Mouse (Mus musculus) CD4-positive naive resting alpha-beta T cell, adult 76 days (primary cell): Measurements from ENCODE around the gene Frmd8. TPM values are rescaled to one million over a fixed set of nuclear protein-coding genes. Genes with fewer than 3 reads are reported as not detected.

Experiments
- total RNA-seq: library from RNA; stranded (reverse); gene quantifications from one replicate; pipeline ENCODE4 v1.2.4, GENCODE M21; 2023

Frmd8 gene
- total RNA-seq, result 127 TPM

GRCm38 (mm10) chr19:5874969-5875480 lies at the start of gene Frmd8:
Gene Frmd8 (minus strand): TSS chr19:5875274.

DNA sequence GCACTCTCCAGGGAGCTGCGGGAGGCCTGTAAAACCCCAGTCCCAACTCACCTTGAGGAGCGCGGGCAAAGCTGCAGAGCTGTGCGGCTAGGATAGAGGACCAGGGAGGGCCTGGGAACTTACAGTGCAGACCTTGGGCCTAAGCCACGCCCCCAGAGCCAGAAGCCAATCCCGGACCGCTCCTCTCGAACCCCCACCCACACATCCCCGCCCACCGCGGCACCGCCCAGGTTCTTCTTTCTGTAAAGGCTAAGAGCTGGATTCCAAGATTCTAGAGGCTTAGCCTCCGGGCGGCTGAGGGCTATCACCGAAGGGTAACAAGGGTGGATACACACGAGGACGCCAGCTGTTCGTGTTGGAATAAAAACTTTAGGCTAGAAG lies 49.6 kb upstream of the Frmd8 start, which contains the start of gene Cdc42ep2:
Gene Cdc42ep2 (minus strand): TSS at position 104 of the 381 bp plus-strand sequence.

GRCm38 (mm10) chr19:5913007-5913719 lies 38.1 kb upstream of the Frmd8 start, which contains the start of gene Dpf2:
Gene Dpf2 (minus strand): TSS chr19:5913010.

DNA sequence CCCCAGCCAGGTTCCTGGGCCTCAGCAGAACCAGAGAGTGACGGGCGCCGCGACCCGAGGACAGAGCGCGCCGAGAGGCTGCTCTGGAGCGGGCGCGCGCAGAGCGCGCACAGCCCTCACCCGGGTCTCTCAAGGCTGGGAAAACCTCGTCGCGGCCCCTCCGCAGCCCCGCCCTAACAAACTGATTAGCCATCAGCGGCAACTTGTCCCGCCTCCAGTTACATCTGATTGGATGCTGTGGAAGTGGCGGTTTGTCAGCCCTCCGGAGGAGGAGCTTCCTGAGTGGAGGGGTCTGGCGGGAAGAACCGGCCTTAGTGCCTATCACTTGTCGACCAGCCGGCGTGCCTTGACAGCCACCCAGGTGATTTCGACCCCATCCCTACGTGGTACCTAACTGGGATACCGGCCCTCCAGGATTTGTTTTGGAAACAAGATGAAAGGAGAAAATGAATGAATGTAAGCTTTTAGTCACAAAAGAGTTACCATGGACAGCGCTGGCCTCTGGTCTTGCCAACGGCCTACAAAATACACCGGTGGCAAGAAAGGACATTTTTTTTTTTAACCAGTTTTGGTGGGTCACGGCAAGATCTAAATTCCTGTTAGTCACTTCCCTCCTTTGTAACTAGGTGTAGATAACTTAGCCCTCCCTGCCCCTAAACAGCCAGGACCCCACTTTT lies 19.1 kb upstream of the Frmd8 start, which contains the start of gene Tigd3:
Gene Tigd3 (minus strand): TSS at position 148 of the 677 bp plus-strand sequence.

DNA sequence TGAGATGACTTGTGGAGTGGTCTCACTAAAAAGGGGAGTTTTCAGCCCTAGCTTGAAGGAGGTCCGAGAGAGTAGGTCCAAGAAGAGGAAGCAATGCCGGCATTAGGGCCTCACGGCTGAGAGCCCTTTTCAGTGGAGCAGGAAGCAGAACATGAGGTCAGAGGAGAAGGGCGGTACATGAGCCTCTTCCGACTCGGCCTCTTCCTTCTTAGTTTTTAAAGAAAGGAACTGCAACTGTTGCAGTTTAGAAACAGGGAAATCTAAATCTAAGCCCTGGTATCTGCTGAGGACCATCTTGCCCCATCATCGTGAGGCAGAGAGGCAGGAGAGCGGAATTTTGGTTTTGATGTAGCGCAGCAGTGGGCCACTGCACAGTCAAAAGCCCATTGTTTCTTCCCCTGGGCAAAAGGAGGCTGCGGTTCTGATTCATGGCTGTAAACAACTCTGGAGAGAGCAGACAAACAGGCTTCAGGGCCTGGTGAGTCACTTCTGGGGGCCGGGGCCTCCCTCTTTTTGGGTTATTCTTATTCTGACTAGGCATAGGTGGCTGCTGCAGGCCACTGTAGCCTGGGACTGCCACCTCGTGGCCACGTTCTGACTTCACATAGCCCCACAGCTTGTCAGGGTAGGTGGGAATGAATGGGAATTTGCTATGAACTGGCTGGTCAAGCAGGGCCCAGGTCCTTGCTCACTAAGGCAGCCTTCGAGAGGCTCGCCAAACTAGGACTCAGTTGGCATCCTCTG lies 2.7 kb upstream of the Frmd8 start, which contains the start of gene Slc25a45:
Gene Slc25a45 (plus strand): TSS at position 191 of the 744 bp plus-strand sequence.

Other genes starting within 250 kb of the Frmd8 start
- gene Rela, start 237.8 kb downstream of the Frmd8 start, total RNA-seq, result 151 TPM
- 171 TPM for gene Sipa1, start 211.6 kb downstream of the Frmd8 start, total RNA-seq
- 50.6 TPM for gene Map3k11, start 186.5 kb downstream of the Frmd8 start, total RNA-seq
- gene Pcnx3, start 186.4 kb downstream of the Frmd8 start, total RNA-seq, result 181 TPM
- gene Kcnk7, start 170.9 kb downstream of the Frmd8 start, total RNA-seq, result not detected
- gene Ehbp1l1, start 149.0 kb downstream of the Frmd8 start, total RNA-seq, result 30.5 TPM
- 18.5 TPM for gene Fam89b, start 145.6 kb downstream of the Frmd8 start, total RNA-seq
- not detected for gene Ltbp3, start 134.4 kb downstream of the Frmd8 start, total RNA-seq
- gene Scyl1, start 103.9 kb downstream of the Frmd8 start, total RNA-seq, result 74.2 TPM
- gene Slc25a45, start 2.5 kb upstream of the Frmd8 start, total RNA-seq, result 27.0 TPM
- 2.3 TPM for gene Tigd3, start 18.9 kb upstream of the Frmd8 start, total RNA-seq
- gene Dpf2, start 37.7 kb upstream of the Frmd8 start, total RNA-seq, result 116 TPM
- gene Cdc42ep2, start 49.5 kb upstream of the Frmd8 start, total RNA-seq, result 0.59 TPM
- gene Pola2, start 88.9 kb upstream of the Frmd8 start, total RNA-seq, result 53.3 TPM
- not detected for gene Slc22a20, start 110.9 kb upstream of the Frmd8 start, total RNA-seq
- 109 TPM for gene Capn1, start 140.6 kb upstream of the Frmd8 start, total RNA-seq
- gene Syvn1, start 171.3 kb upstream of the Frmd8 start, total RNA-seq, result 59.7 TPM
- gene Mrpl49, start 182.5 kb upstream of the Frmd8 start, total RNA-seq, result 18.5 TPM
- gene Fau, start 182.6 kb upstream of the Frmd8 start, total RNA-seq, result 3,209 TPM
- gene Znhit2, start 185.9 kb upstream of the Frmd8 start, total RNA-seq, result 10.9 TPM
- gene Tm7sf2, start 193.1 kb upstream of the Frmd8 start, total RNA-seq, result 17.4 TPM
- 112 TPM for gene Vps51, start 202.0 kb upstream of the Frmd8 start, total RNA-seq
- gene Tmem262, start 204.8 kb upstream of the Frmd8 start, total RNA-seq, result not detected
- not detected for gene Gm28374, start 207.0 kb upstream of the Frmd8 start, total RNA-seq
- 58.2 TPM for gene Zfpl1, start 209.7 kb upstream of the Frmd8 start, total RNA-seq
- 0.91 TPM for gene Cdca5, start 209.7 kb upstream of the Frmd8 start, total RNA-seq
- gene AC131692.1, start 219.1 kb upstream of the Frmd8 start, total RNA-seq, result not detected
- not detected for gene Naaladl1, start 230.5 kb upstream of the Frmd8 start, total RNA-seq
- gene Sac3d1, start 243.4 kb upstream of the Frmd8 start, total RNA-seq, result 5.0 TPM